Mouse (Mus musculus) layer of hippocampus, adult 8-10 months (tissue): ENCODE results near the gene Rph3al. TPM values are rescaled to one million over a fixed set of nuclear protein-coding genes. Genes with fewer than 3 reads are reported as not detected.
A peak's percentile ranks its signal among the peaks of the same experiment; 100 is the strongest.

ENCODE experiments used
- DNase-seq, 2 experiments: peaks; one replicate each; pipeline ENCODE4 v3.0.0; 2022; ENCODE audit warnings: low spot score in 2 of 2
- total RNA-seq, 4 experiments: library from RNA; stranded (reverse); gene quantifications; 2 replicates each; pipeline ENCODE4 v1.2.4; 2022

Rph3al gene
- total RNA-seq, 4 experiments from 2014 or later: 4.4 to 7.6 (median 5.4) TPM

- DNase-seq: no peak
Observed at GRCm38 (mm10) chr11:75827414-75827813, 110.8 kb downstream of the Rph3al start.

GRCm38 (mm10) chr11:75823506-75823905 lies 114.7 kb downstream of the Rph3al start:
- DNase-seq: no peak

- DNase-seq: no peak
Observed at GRCm38 (mm10) chr11:75813085-75813484, 125.1 kb downstream of the Rph3al start.

GRCm38 (mm10) chr11:75811900-75812299 lies 126.3 kb downstream of the Rph3al start:
- DNase-seq: peak in 1 of 2 experiments; percentile 35

- no peak for DNase-seq
Observed at GRCm38 (mm10) chr11:75810526-75810925, 127.7 kb downstream of the Rph3al start.

- DNase-seq: no peak
Observed at GRCm38 (mm10) chr11:75807486-75807885, 130.7 kb downstream of the Rph3al start.

- DNase-seq: no peak
Observed at GRCm38 (mm10) chr11:75801771-75802550, 136.3 kb downstream of the Rph3al start.

GRCm38 (mm10) chr11:75801369-75801768 lies 136.9 kb downstream of the Rph3al start:
- no peak for DNase-seq

GRCm38 (mm10) chr11:75796536-75797246 lies 141.5 kb downstream of the Rph3al start:
- DNase-seq: no peak

- DNase-seq: peak; percentile 46 to 74
Observed at GRCm38 (mm10) chr11:75796029-75796445, 142.2 kb downstream of the Rph3al start, which contains the start of gene Doc2b. TSS of gene Doc2b (minus strand) at chr11:75796049.

- DNase-seq: no peak
Observed at GRCm38 (mm10) chr11:75795321-75795636, 142.9 kb downstream of the Rph3al start.

GRCm38 (mm10) chr11:75794602-75795320 lies 143.5 kb downstream of the Rph3al start:
- DNase-seq: no peak

GRCm38 (mm10) chr11:75793351-75793750 lies 144.9 kb downstream of the Rph3al start:
- no peak for DNase-seq

- DNase-seq: no peak
Observed at GRCm38 (mm10) chr11:75792535-75792934, 145.7 kb downstream of the Rph3al start.

GRCm38 (mm10) chr11:75785897-75786296 lies 152.3 kb downstream of the Rph3al start:
- no peak for DNase-seq

GRCm38 (mm10) chr11:75783799-75784198 lies 154.4 kb downstream of the Rph3al start:
- DNase-seq: no peak

- peak in 1 of 2 experiments; percentile 60 for DNase-seq
Observed at GRCm38 (mm10) chr11:75781919-75782318, 156.3 kb downstream of the Rph3al start.

Other genes starting within 250 kb of the Rph3al start
- 1,000 to 10,000 TPM; 1,071 to 1,270 (median 1,168) TPM for gene Ywhae, start 205.6 kb downstream of the Rph3al start, total RNA-seq
- gene Doc2b, start 142.4 kb downstream of the Rph3al start, total RNA-seq: 100 to 1,000 TPM in 2 of 4 experiments, 10 to 100 TPM in 2; 60.4 to 104 (median 86.0) TPM
- gene 1700016K19Rik, start 61.5 kb upstream of the Rph3al start, total RNA-seq: 1 to 10 TPM; 1.8 to 4.4 (median 2.4) TPM
- gene Rflnb, start 89.4 kb upstream of the Rph3al start, total RNA-seq: 1 to 10 TPM; 7.1 to 9.2 (median 7.9) TPM
- gene Vps53, start 241.2 kb upstream of the Rph3al start, total RNA-seq: 10 to 100 TPM; 90.2 to 98.1 (median 95.1) TPM
- 10 to 100 TPM; 17.9 to 22.0 (median 19.9) TPM for gene Fam57a, start 241.2 kb upstream of the Rph3al start, total RNA-seq